Mouse (Mus musculus): ENCODE results near the gene Ajuba.
A peak's percentile ranks its signal among the peaks of the same experiment; 100 is the strongest.

Gene Ajuba

GRCm38 (mm10) chr14:54544703-54545102 lies 32.7 kb downstream of the Ajuba start:
- no peak for DNase-seq (ENCODE audit: low spot score)

GRCm38 (mm10) chr14:54540771-54541170 lies 36.6 kb downstream of the Ajuba start:
- no peak for DNase-seq (ENCODE audit: low spot score)

DNA sequence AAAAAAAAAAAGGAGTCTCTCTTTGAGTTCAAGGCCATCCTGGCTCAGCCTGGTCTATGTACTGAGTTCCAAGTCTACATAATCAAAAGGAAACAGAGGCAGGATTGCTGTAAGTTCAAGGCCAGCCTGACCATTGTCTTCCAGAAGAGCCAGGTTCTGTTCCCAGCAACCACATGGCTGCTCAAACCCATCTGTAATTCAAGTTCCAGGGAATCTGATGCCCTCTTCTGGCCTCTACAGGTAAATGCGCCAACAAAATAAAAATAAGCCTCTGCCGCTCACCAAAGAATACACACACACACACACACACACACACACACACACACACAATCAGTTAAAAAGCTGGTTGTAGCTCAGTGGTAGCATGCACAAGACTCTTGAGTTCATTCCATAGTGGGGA lies 38.8 kb downstream of the Ajuba start:
- no peak for DNase-seq (ENCODE audit: low spot score)

- peak; percentile 72 for DNase-seq (ENCODE audit: low spot score)
These were observed 48.8 kb downstream of the Ajuba start for GRCm38 (mm10) chr14:54528446-54529111.

DNA sequence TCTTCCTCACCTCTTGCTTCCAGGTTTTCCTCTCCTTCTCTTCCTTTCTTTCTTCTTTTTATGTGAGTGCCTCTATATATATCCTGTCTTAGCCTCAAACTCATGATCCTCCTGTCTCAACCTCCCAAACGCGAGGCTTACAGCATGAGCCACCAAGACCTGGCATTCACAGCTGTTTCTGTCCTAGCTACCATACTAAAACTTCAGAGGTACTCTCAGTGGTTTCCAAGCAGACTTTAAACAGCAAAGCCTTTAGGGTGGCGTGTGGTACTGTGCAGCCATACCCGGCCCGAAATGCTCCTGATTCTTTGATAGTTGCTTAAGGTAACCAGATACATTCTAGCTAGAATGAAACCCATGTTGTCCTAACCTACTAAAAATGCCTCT lies 49.4 kb downstream of the Ajuba start:
- DNase-seq (ENCODE audit: low spot score) = no peak

- DNase-seq (ENCODE audit: low spot score) = no peak
These were observed 49.9 kb downstream of the Ajuba start for GRCm38 (mm10) chr14:54527227-54528006.

DNA sequence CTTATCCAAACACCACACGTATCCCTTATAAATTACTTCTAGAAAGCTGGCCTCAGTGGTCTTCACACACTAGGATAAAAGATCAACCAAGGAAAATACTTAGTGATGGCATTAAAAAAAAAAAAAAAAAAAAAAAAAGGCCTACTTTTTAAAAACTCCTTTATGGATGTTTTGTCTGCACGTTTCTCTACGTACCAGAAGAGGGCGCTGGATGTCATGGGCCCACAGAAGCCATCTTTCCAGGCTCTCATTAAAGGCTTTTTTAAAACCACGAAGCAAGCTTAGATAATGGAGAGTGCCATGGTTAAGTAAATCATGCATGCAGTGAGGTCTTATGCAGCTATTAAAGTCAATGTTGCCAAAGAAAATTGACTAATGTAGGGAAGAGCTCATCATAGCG lies 53.8 kb downstream of the Ajuba start:
- no peak for DNase-seq (ENCODE audit: low spot score)
